Mouse (Mus musculus) embryonic facial prominence, embryonic 10.5 days (tissue): ENCODE measurements around the gene Arhgap23. TPM values are rescaled to one million over a fixed set of nuclear protein-coding genes. Genes with fewer than 3 reads are reported as not detected.
A peak's percentile ranks its signal among the peaks of the same experiment; 100 is the strongest.

Experiments
- DNase-seq: peaks from one replicate; pipeline ENCODE4 v3.0.0-alpha.2; 2017; ENCODE audit warnings: low spot score
- H3K27ac ChIP-seq: fragments of 300-500 bp; sonication (generic); replicated peaks from 2 replicates; pipeline ENCODE4 v1.5.1; 2016; ENCODE audit warnings: mild to moderate bottlenecking
- H3K27me3 ChIP-seq: fragments of 300-500 bp; sonication (generic); replicated peaks from 2 replicates; pipeline ENCODE4 v1.6.1; 2016; ENCODE audit warnings: low read depth, mild to moderate bottlenecking; ENCODE audit not compliant: poor library complexity, severe bottlenecking
- H3K36me3 ChIP-seq: fragments of 300-500 bp; sonication (generic); replicated peaks from 2 replicates; pipeline ENCODE4 v1.6.1; 2016; ENCODE audit warnings: mild to moderate bottlenecking, moderate library complexity
- H3K4me1 ChIP-seq: fragments of 300-500 bp; sonication (generic); 2 replicates; pipeline ENCODE4 v1.6.1; 2016
- H3K4me3 ChIP-seq: fragments of 300-500 bp; sonication (generic); 2 replicates; pipeline ENCODE4 v1.5.1; 2016; ENCODE audit warnings: mild to moderate bottlenecking, moderate library complexity
- H3K9me3 ChIP-seq: fragments of 300-500 bp; sonication (generic); 2 replicates; pipeline ENCODE4 v1.6.1; 2016; ENCODE audit warnings: mild to moderate bottlenecking
- WGBS: fragments of 180-500 bp; shearing (Covaris S2); methylation state at CpG from one replicate; pipeline ENCODE4 v1.1.7; 2016; 5-methylcytosine and 5-hydroxymethylcytosine counted together
- polyA plus RNA-seq: library from polyadenylated mRNA; unstranded; fragments of >200 nt; fragmentation: Nextera tagmentation; extraction: Ambion mirVana; gene quantifications from 2 replicates; pipeline ENCODE4 v1.2.1, GENCODE M21; 2016

Gene Arhgap23
- polyA plus RNA-seq, 1 experiment from 2014 or later: 2.4 TPM

DNA sequence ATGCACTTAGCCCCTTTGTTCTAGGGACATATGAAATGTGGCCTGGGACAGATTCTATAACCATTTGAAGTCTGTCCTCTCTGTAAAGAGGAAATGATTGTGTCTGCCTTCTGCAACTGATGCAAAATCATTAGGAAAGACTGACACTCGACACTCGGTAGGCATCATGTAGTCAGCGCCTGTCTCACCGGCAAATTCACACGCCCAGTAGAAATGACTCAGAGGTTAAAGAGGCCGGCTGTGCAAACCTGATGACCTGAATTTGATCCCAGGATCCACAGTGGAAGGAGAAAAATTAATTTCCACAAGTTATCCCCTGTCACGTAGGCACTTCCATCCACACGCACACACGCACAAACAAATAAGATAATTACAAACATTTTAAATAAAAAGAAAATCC is 109.0 kb downstream of the Arhgap23 start:
- Histone ChIP-seq H3K36me3 (peaks cover 28% of the 10 kb centered on the region), H3K9me3 (no peaks in the 10 kb centered on the region), H3K4me3 (no peak overlapping the region), H3K4me1 (peaks cover 50% of the 10 kb centered on the region), H3K27me3 (peaks cover 45% of the 10 kb centered on the region), H3K27ac (peak overlapping the region; percentile 73)
- no peak for DNase-seq
- WGBS: 51% methylated on average over 9 of the region's 9 CpGs

- no peak for DNase-seq
- Histone ChIP-seq H3K4me3 (no peak overlapping the region), H3K36me3 (peaks cover 26% of the 10 kb centered on the region), H3K9me3 (no peaks in the 10 kb centered on the region), H3K27me3 (peaks cover 43% of the 10 kb centered on the region), H3K27ac (no peak overlapping the region; the same call in 1 of the 2 replicates), H3K4me1 (peaks cover 49% of the 10 kb centered on the region)
- 93% methylated on average over 6 of the region's 6 CpGs for WGBS
These were observed 110.0 kb downstream of the Arhgap23 start for GRCm38 (mm10) chr11:97525313-97525712.

DNA sequence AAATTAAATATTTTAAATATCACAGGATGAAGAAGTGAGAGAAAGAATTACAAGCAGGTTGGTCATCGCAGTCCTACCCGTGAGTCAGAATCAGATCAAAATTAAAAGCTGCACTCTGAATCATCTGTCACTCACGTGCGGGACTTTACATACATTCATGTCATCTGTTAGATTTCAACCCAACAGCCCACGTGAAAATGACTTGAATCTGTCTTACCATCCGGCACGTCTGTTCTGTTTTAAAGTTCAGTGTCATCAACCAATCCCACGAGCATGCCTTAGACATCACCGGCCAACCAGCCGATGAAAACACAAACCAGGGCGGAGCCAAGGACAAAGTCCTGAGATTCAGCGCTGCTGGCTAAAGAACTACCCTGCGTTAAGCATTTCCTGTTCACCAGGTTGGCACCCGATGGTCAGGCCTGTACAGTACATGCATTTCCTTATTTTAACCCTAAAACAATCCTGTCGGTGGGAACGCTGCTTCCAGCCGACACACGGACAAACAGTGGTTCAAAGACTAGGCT is 113.0 kb downstream of the Arhgap23 start:
- peaks cover 52% of the 10 kb centered on the region for H3K27me3 ChIP-seq
- DNase-seq: no peak
- WGBS: 72% methylated on average over 18 of the region's 18 CpGs
- H3K4me3 ChIP-seq: no peak overlapping the region
- H3K36me3 ChIP-seq: peaks cover 13% of the 10 kb centered on the region; the same call in 1 of the 2 replicates
- no peaks in the 10 kb centered on the region for H3K9me3 ChIP-seq
- H3K27ac ChIP-seq: no peak overlapping the region
- H3K4me1 ChIP-seq: peaks cover 56% of the 10 kb centered on the region

DNA sequence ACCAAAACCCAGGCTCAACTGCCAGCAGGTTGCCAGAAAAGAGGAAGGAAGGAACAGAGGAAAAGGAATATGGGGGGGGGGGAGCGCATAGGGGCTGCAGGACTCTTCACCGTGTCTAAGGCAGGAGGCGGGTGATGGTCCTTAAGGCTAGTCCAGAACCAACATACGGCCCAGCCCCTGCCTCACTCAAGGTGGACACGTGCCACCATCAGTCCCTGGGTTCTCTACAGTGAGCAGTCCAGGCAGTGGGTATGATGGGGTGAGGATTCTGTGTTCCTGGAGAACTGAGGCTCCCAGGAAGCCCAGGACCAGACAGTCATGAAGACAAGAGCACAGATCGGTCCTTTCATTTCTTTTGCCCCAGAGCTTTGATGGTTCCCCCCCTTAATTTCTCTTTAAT is 114.7 kb downstream of the Arhgap23 start:
- no peak overlapping the region for H3K27ac ChIP-seq
- 86% methylated on average over 6 of the region's 6 CpGs for WGBS
- H3K4me3 ChIP-seq: no peak overlapping the region
- H3K9me3 ChIP-seq: no peaks in the 10 kb centered on the region
- peaks cover 55% of the 10 kb centered on the region for H3K4me1 ChIP-seq
- peaks cover 65% of the 10 kb centered on the region for H3K27me3 ChIP-seq
- no peak for DNase-seq
- peaks cover 11% of the 10 kb centered on the region; the same call in 1 of the 2 replicates for H3K36me3 ChIP-seq

DNA sequence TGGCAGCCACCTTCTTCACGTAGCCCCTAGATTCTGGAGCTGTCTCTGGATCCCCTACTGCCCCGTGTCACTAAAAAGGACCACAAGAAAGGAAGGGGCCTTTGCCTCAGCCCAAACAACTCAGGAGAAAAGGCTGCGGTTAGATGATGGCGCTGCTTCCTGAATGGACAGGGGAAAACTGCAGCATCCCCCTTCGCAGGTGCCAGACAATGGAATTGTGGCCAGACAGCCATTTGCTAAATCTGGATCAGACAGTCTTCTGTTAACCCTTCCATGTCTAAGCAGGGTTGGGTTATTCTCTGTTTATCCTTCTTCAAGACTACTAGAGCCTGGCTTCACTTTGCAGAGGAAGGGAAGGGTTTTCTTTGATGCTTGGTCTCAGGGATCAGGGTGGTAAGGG is 115.6 kb downstream of the Arhgap23 start:
- no peaks in the 10 kb centered on the region for H3K9me3 ChIP-seq
- peaks cover 5% of the 10 kb centered on the region; the same call in 1 of the 2 replicates for H3K36me3 ChIP-seq
- 0 out of 2 replicates have a peak overlapping the region, but pooled peaks have one; percentile 55 for H3K4me3 ChIP-seq
- H3K27me3 ChIP-seq: peaks cover 70% of the 10 kb centered on the region
- H3K4me1 ChIP-seq: peaks cover 53% of the 10 kb centered on the region
- 66% methylated on average over 5 of the region's 5 CpGs for WGBS
- H3K27ac ChIP-seq: no peak overlapping the region
- no peak for DNase-seq

- Histone ChIP-seq H3K36me3 (no peaks in the 10 kb centered on the region), H3K9me3 (no peaks in the 10 kb centered on the region), H3K27me3 (peaks cover 71% of the 10 kb centered on the region), H3K4me1 (peaks cover 53% of the 10 kb centered on the region), H3K27ac (no peak overlapping the region), H3K4me3 (peak overlapping the region; percentile 55)
- 8% methylated on average over 46 of the region's 46 CpGs for WGBS
- DNase-seq: peak; percentile 92
These were observed 116.3 kb downstream of the Arhgap23 start for GRCm38 (mm10) chr11:97531381-97532260.

DNA sequence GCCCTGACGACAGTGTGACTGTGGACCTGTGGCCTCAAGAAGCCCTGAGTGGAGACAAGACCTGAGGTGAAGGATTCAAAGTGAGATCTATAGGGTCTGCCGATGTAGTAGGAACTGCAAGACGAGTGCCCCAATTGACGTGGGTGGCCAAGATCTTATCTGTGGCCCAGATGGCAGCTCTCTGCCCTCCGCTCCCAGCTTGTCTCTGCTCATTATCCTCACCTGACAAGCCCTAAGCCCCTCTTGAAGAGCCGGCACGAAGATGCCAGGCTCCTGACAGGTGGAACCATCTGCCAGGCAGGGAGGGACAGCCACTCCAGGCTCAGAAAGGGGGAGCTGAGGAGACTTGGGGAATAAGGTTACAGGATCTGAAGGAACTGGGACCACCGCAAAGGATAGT is 117.0 kb downstream of the Arhgap23 start:
- H3K4me1 ChIP-seq: peaks cover 60% of the 10 kb centered on the region
- WGBS: 24% methylated on average over 8 of the region's 8 CpGs

GRCm38 (mm10) chr11:97532950-97533582 is 117.7 kb downstream of the Arhgap23 start:
- peak; percentile 51 for DNase-seq
- Histone ChIP-seq H3K4me1 (peaks cover 64% of the 10 kb centered on the region), H3K27ac (no peak overlapping the region), H3K27me3 (peaks cover 84% of the 10 kb centered on the region), H3K36me3 (no peaks in the 10 kb centered on the region), H3K9me3 (no peaks in the 10 kb centered on the region), H3K4me3 (peak overlapping the region; percentile 55)
- 4% methylated on average over 20 of the region's 20 CpGs for WGBS

More for the DNA sequence above, 117.0 kb downstream of the Arhgap23 start:
- H3K27ac ChIP-seq: no peak overlapping the region
- peaks cover 77% of the 10 kb centered on the region for H3K27me3 ChIP-seq
- no peaks in the 10 kb centered on the region for H3K9me3 ChIP-seq
- no peaks in the 10 kb centered on the region for H3K36me3 ChIP-seq
- H3K4me3 ChIP-seq: peak overlapping the region; percentile 55
- no peak for DNase-seq

GRCm38 (mm10) chr11:97533653-97534052 is 118.3 kb downstream of the Arhgap23 start:
- WGBS: 19% methylated on average over 7 of the region's 7 CpGs
- H3K27ac ChIP-seq: no peak overlapping the region
- peaks cover 64% of the 10 kb centered on the region for H3K4me1 ChIP-seq
- no peaks in the 10 kb centered on the region for H3K9me3 ChIP-seq
- H3K4me3 ChIP-seq: no peak overlapping the region
- H3K36me3 ChIP-seq: no peaks in the 10 kb centered on the region
- peaks cover 90% of the 10 kb centered on the region for H3K27me3 ChIP-seq
- no peak for DNase-seq

DNA sequence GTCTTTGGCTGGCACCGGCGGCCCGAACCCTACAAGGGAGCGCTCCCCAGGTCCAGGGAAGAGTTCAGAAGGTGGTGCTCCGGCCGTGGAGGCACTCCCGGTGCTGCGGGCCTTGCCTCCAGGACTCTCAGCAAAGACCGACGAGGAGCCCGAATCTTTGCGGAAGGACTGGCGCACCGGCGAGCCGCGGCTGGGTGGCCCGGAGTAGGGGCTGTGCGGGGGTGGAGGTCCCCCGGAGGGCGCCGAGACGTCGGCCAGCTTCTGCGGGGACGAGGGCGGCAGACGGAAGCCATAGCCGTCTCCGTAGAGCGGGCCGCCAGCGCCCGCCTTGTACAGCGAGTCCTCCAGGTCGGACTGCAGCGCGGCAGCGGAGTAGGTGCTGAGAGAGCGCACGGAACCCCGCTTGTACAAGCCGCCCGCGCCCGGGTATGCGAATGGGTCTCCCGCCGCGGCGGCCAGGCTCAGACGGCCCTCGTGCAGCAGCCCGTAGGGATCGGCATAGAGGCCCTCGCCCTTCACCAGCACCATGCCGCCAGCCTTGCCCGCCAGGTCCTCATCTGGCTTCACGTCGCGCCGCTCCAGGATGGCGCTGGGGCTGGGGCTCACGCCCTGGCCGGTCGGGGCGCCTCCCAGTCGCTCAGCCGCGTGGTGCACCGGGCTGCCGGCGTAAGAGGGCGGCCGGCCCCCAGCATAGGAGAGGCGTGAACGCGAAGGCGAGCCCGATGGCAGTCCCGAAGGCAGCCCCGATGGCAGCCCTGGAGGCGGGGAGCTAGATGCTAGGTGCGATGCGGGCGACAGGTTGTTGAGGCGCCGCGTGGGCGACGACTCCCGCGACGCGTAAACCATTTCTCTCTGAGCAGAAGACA is 119.3 kb downstream of the Arhgap23 start:
- Histone ChIP-seq H3K4me3 (peak overlapping the region; percentile 47), H3K4me1 (peaks cover 67% of the 10 kb centered on the region), H3K9me3 (no peaks in the 10 kb centered on the region), H3K27me3 (peaks cover 100% of the 10 kb centered on the region), H3K27ac (peak overlapping the region; percentile 21; the same call in 1 of the 2 replicates), H3K36me3 (no peaks in the 10 kb centered on the region)
- DNase-seq: peak; percentile 61
- 2% methylated on average over 95 of the region's 95 CpGs for WGBS

DNA sequence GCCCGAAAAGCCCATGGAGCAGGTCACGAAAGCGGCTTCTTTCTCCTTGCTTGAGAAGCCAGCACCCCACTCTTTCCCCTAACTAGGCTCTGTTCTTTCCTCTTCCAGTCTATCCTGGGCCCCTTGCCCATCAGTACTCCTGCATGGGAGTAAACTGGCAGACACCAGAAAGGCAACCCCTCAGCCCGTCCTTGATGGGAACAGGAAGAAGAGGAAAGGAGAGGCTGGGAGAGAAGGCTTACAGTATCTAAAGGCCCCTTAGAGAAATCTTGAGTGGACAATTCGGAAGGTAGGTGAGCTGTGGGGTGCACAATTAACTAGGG is 119.9 kb downstream of the Arhgap23 start:
- Histone ChIP-seq H3K36me3 (no peaks in the 10 kb centered on the region), H3K4me3 (peak overlapping the region; percentile 47), H3K9me3 (no peaks in the 10 kb centered on the region), H3K27ac (no peak overlapping the region), H3K27me3 (peaks cover 100% of the 10 kb centered on the region), H3K4me1 (peaks cover 73% of the 10 kb centered on the region)
- 20% methylated on average over 5 of the region's 5 CpGs for WGBS
- no peak for DNase-seq

DNA sequence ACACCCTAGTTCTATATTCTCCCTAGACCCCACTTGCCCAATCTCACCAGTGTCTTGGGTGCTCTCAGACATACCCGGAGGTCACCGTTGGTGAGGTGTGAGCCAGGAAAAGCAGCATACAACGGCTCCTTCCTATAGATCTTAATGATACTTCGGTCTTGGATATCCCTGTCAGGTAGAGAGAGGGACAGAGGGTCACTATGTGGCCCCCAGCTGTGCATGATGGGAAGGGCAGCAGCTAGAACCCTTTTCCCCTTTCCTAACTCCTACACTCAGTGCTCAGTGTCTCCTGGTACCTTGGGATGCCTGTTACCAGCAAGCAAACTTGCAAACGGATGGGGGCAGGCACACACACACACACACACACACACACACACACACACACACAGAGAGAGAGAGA is 120.3 kb downstream of the Arhgap23 start:
- 42% methylated on average over 5 of the region's 5 CpGs for WGBS
- Histone ChIP-seq H3K36me3 (no peaks in the 10 kb centered on the region), H3K9me3 (no peaks in the 10 kb centered on the region), H3K27me3 (peaks cover 100% of the 10 kb centered on the region), H3K4me3 (no peak overlapping the region), H3K27ac (no peak overlapping the region), H3K4me1 (peaks cover 77% of the 10 kb centered on the region)
- no peak for DNase-seq
